8 mouse cellular contexts compared by ENCODE assay signal in the genomic region with DNA sequence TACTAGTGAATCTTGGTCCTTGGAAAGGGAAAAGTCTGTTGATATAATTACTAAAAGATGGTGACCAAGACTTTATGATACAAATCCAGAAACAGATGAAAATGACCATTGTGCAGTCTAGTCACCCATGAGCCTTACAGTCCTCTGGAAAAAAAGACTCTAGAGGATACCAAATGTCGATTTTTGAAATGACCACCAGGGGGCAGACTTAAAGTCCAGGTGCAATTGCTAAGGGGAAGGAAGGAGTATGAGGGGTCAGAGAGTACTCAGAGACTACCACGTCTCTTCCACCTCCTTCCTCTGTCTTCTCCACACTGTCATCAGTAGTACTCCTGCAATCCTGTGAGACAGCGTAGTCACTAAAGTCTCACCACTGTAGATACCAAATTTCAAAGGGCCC.
DNase-seq lines count a peak whose midpoint lies in the region; ATAC-seq lines count a peak whose summit lies in the region.

No protein-coding gene starts in this region.

- H3K4me3 ChIP-seq in forebrain, embryonic 14.5 days (ENCODE audit: low read depth, low read length), result no peak overlapping the region
- no peak overlapping the region for H3K4me3 ChIP-seq in forebrain, embryonic 11.5 days (ENCODE audit: low read depth, low read length)
- H3K4me3 ChIP-seq in heart, embryonic 12.5 days, result no peak overlapping the region

- peak; percentile 37 for DNase-seq in forebrain, embryonic 14.5 days (ENCODE audit: low spot score)
- DNase-seq in forebrain, embryonic 11.5 days (ENCODE audit: low spot score), result no peak
- DNase-seq in left cerebral cortex, postnatal 4 days, result peak; percentile 12
- no peak for DNase-seq in left cerebral cortex, postnatal 36 days (ENCODE audit: low spot score in 2 of 2)
- DNase-seq in c-Kit-positive CD71-negative TER-119-negative erythroid progenitor cells, embryonic 14.5 days (ENCODE audit: low read depth), result peak; percentile 25
- DNase-seq in retina, embryonic 14.5 days (ENCODE audit: low spot score), result peak; percentile 63
- DNase-seq in spleen, postnatal 14 days (ENCODE audit: low spot score in 2 of 2), result no peak

- 47% methylated on average over 3 of the region's 3 CpGs for WGBS in forebrain, embryonic 14.5 days
- WGBS in forebrain, embryonic 11.5 days, result 59% methylated on average over 3 of the region's 3 CpGs
- 48% methylated on average over 3 of the region's 3 CpGs for WGBS in heart, embryonic 12.5 days

- no peak for ATAC-seq in forebrain, embryonic 14.5 days
- no peak for ATAC-seq in forebrain, embryonic 11.5 days (replicated peaks; ENCODE audit: low FRiP score)
- no peak for ATAC-seq in heart, embryonic 12.5 days (ENCODE audit: insufficient number of reproducible peaks, low FRiP score)

- H3K36me3 ChIP-seq in forebrain, embryonic 14.5 days (ENCODE audit: control insufficient read depth, insufficient read depth, low read length), result no peaks in the 10 kb centered on the region
- H3K36me3 ChIP-seq in forebrain, embryonic 11.5 days (ENCODE audit: control insufficient read depth, insufficient read depth, low read length), result no peaks in the 10 kb centered on the region
- no peaks in the 10 kb centered on the region for H3K36me3 ChIP-seq in heart, embryonic 12.5 days

- no peaks in the 10 kb centered on the region for H3K9me3 ChIP-seq in forebrain, embryonic 14.5 days (replicated peaks; ENCODE audit: control insufficient read depth, low read length)
- no peaks in the 10 kb centered on the region for H3K9me3 ChIP-seq in forebrain, embryonic 11.5 days (ENCODE audit: control insufficient read depth, low read length)
- no peaks in the 10 kb centered on the region for H3K9me3 ChIP-seq in heart, embryonic 12.5 days (replicated peaks)

- H3K4me2 ChIP-seq in forebrain, embryonic 14.5 days (ENCODE audit: low read length), result no peak overlapping the region
- H3K4me2 ChIP-seq in forebrain, embryonic 11.5 days (ENCODE audit: low read depth, low read length, severe bottlenecking), result no peak overlapping the region
- no peak overlapping the region for H3K4me2 ChIP-seq in heart, embryonic 12.5 days

- H3K27ac ChIP-seq in forebrain, embryonic 14.5 days (ENCODE audit: low read depth, low read length), result no peak overlapping the region
- no peak overlapping the region for H3K27ac ChIP-seq in forebrain, embryonic 11.5 days (ENCODE audit: low read depth, low read length)
- no peak overlapping the region for H3K27ac ChIP-seq in heart, embryonic 12.5 days (ENCODE audit: poor library complexity, severe bottlenecking)

- no peaks in the 10 kb centered on the region for H3K4me1 ChIP-seq in forebrain, embryonic 14.5 days (ENCODE audit: control insufficient read depth, insufficient read depth, low read length)
- H3K4me1 ChIP-seq in forebrain, embryonic 11.5 days (replicated peaks; ENCODE audit: control insufficient read depth, insufficient read depth, low read length), result 0 out of 2 replicates have a peak, but pooled peaks cover 2% of the 10 kb centered on the region
- peaks cover 10% of the 10 kb centered on the region for H3K4me1 ChIP-seq in heart, embryonic 12.5 days (replicated peaks)

- no peaks in the 10 kb centered on the region for H3K27me3 ChIP-seq in forebrain, embryonic 14.5 days (replicated peaks; ENCODE audit: control insufficient read depth, insufficient read depth, low read length)
- no peaks in the 10 kb centered on the region for H3K27me3 ChIP-seq in forebrain, embryonic 11.5 days (ENCODE audit: control insufficient read depth, insufficient read depth, low read length)
- H3K27me3 ChIP-seq in heart, embryonic 12.5 days (replicated peaks), result no peaks in the 10 kb centered on the region; the same call in 1 of the 2 replicates

- intact Hi-C loops in left cerebral cortex, postnatal 4 days (cut with DNase I), result no loop called here
- intact Hi-C loops in left cerebral cortex, postnatal 36 days (cut with DNase I), result no loop called here

- no peak overlapping the region for H3K9ac ChIP-seq in forebrain, embryonic 14.5 days (ENCODE audit: low read length)
- no peak overlapping the region for H3K9ac ChIP-seq in forebrain, embryonic 11.5 days (ENCODE audit: low read length)
- no peak overlapping the region for H3K9ac ChIP-seq in heart, embryonic 12.5 days

Comparison
In these comparisons a context has a peak if more than half of its experiments do, and no peak if none do; other contexts are left out.
1. DNase-seq: peak in forebrain, embryonic 14.5 days (single experiment), left cerebral cortex, postnatal 4 days (single experiment), c-Kit-positive CD71-negative TER-119-negative erythroid progenitor cells, embryonic 14.5 days (single experiment) and retina, embryonic 14.5 days (single experiment); none in forebrain, embryonic 11.5 days (single experiment), left cerebral cortex, postnatal 36 days (0 of 2) and spleen, postnatal 14 days (0 of 2).